Mouse (Mus musculus) liver, embryonic 15.5 days (tissue): ENCODE measurements around the gene Capn8. TPM values are rescaled to one million over a fixed set of nuclear protein-coding genes. Genes with fewer than 3 reads are reported as not detected.

ENCODE experiments used
- polyA plus RNA-seq: library from polyadenylated mRNA; unstranded; fragments of >200 nt; fragmentation: Nextera tagmentation; extraction: Ambion mirVana; gene quantifications from 2 replicates; pipeline ENCODE4 v1.2.1, GENCODE M21; 2015

Capn8 gene
- polyA plus RNA-seq, 1 experiment from 2014 or later: not detected

Other genes with a start within 250 kb of the Capn8 start
- 5.5 and 5.6 TPM in 2 replicates for gene Fbxo28, start 223.4 kb upstream of the Capn8 start, polyA plus RNA-seq
- 3.5 and 3.8 TPM in 2 replicates for gene Trp53bp2, start 155.8 kb upstream of the Capn8 start, polyA plus RNA-seq
- 24.1 and 26.1 TPM in 2 replicates for gene Capn2, start 47.4 kb upstream of the Capn8 start, polyA plus RNA-seq
- not detected in 2 replicates for gene Ccdc185, start 184.2 kb downstream of the Capn8 start, polyA plus RNA-seq
- gene Susd4, start 198.9 kb downstream of the Capn8 start, polyA plus RNA-seq: 0.81 and 1.1 TPM in 2 replicates